Mouse (Mus musculus) lung, embryonic 15.5 days (tissue): ENCODE data around the gene Fbxo47. TPM values are rescaled to one million over a fixed set of nuclear protein-coding genes. Genes with fewer than 3 reads are reported as not detected.
"Not testable (repeated sequence)": the region's sequence is repeated elsewhere in the genome, so short reads cannot be mapped to it uniquely, and the experiment has no call there.

Source experiments
- ATAC-seq: fragments of 200-750 bp; cut with Nextera tagmentation; 2 replicates; pipeline ENCODE4 v1.8.0; 2017; ENCODE audit warnings: moderate number of reproducible peaks, borderline replicate concordance; ENCODE audit not compliant: low FRiP score, low TSS enrichment; ENCODE audit errors: extremely low read depth
- H3K27ac ChIP-seq: fragments of 300-500 bp; sonication (generic); 2 replicates; pipeline ENCODE4 v1.5.1; 2015; ENCODE audit warnings: moderate library complexity, mild to moderate bottlenecking, inconsistent platforms
- H3K27me3 ChIP-seq: fragments of 300-500 bp; sonication (generic); 2 replicates; pipeline ENCODE4 v1.6.1; 2015; ENCODE audit warnings: inconsistent platforms
- H3K36me3 ChIP-seq: fragments of 300-500 bp; sonication (generic); 2 replicates; pipeline ENCODE4 v1.6.1; 2015; ENCODE audit warnings: inconsistent platforms
- H3K4me1 ChIP-seq: fragments of 300-500 bp; sonication (generic); 2 replicates; pipeline ENCODE4 v1.6.1; 2015; ENCODE audit warnings: inconsistent platforms
- H3K4me2 ChIP-seq: fragments of 300-500 bp; sonication (generic); 2 replicates; pipeline ENCODE4 v1.6.1; 2015; ENCODE audit warnings: inconsistent platforms, mild to moderate bottlenecking, moderate library complexity
- H3K4me3 ChIP-seq: fragments of 300-500 bp; sonication (generic); 2 replicates; pipeline ENCODE4 v1.5.1; 2015; ENCODE audit warnings: mild to moderate bottlenecking, inconsistent platforms
- H3K9ac ChIP-seq: fragments of 300-500 bp; sonication (generic); 2 replicates; pipeline ENCODE4 v1.6.1; 2015; ENCODE audit warnings: inconsistent platforms
- H3K9me3 ChIP-seq: fragments of 300-500 bp; sonication (generic); 2 replicates; pipeline ENCODE4 v1.6.1; 2016; ENCODE audit warnings: inconsistent platforms
- WGBS: fragments of 180-500 bp; shearing (Covaris S2); methylation state at CpG from one replicate; pipeline ENCODE4 v1.1.7; 2015; 5-methylcytosine and 5-hydroxymethylcytosine counted together
- polyA plus RNA-seq: library from polyadenylated mRNA; unstranded; fragments of >200 nt; fragmentation: Nextera tagmentation; extraction: Ambion mirVana; gene quantifications from 2 replicates; pipeline ENCODE4 v1.2.1, GENCODE M21; 2015

The Fbxo47 gene
- polyA plus RNA-seq, 1 experiment from 2014 or later = 0.64 TPM

- ATAC-seq = no peak
- Histone ChIP-seq H3K9ac (no peak overlapping the region), H3K4me3 (no peak overlapping the region), H3K27ac (no peak overlapping the region), H3K36me3 (no peaks in the 10 kb centered on the region), H3K4me2 (no peak overlapping the region), H3K4me1 (no peaks in the 10 kb centered on the region), H3K9me3 (no peaks in the 10 kb centered on the region), H3K27me3 (no peaks in the 10 kb centered on the region)
- WGBS = 80% methylated on average over 1 of the region's 1 CpGs
These were observed 9.6 kb downstream of the Fbxo47 start for GRCm38 (mm10) chr11:97874396-97874795.

GRCm38 (mm10) chr11:97872378-97872777, 11.6 kb downstream of the Fbxo47 start:
- H3K4me1 ChIP-seq, H3K36me3 ChIP-seq, H3K27ac ChIP-seq, H3K4me2 ChIP-seq, H3K4me3 ChIP-seq, ATAC-seq, H3K9me3 ChIP-seq, H3K9ac ChIP-seq, H3K27me3 ChIP-seq: not testable (repeated sequence)
- WGBS = 81% methylated on average over 5 of the region's 5 CpGs

DNA sequence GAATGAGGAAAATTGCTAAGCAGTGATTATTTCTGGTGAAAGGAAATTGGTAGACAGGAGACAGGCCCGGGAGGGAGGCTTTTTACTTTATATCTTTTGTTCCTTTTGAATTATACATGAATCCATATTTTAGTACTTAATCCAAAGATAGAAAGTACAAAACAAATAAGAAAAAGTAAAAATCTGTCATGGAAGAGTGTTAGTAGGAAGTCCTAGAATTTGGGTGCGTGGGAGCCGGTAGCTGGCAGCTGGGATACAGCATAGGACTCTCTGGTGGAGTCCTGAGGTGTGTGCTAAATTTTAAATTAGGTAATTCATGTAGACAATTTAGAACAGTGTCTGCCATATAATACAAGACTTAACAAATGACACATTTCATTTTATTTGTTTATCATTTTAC, 16.4 kb downstream of the Fbxo47 start:
- 86% methylated on average over 3 of the region's 3 CpGs for WGBS
- no peaks in the 10 kb centered on the region for H3K4me1 ChIP-seq
- no peak for ATAC-seq
- H3K9me3 ChIP-seq = no peaks in the 10 kb centered on the region
- H3K27me3 ChIP-seq = no peaks in the 10 kb centered on the region
- no peak overlapping the region for H3K9ac ChIP-seq
- no peaks in the 10 kb centered on the region for H3K36me3 ChIP-seq
- H3K4me2 ChIP-seq = no peak overlapping the region
- H3K4me3 ChIP-seq = no peak overlapping the region
- no peak overlapping the region for H3K27ac ChIP-seq

DNA sequence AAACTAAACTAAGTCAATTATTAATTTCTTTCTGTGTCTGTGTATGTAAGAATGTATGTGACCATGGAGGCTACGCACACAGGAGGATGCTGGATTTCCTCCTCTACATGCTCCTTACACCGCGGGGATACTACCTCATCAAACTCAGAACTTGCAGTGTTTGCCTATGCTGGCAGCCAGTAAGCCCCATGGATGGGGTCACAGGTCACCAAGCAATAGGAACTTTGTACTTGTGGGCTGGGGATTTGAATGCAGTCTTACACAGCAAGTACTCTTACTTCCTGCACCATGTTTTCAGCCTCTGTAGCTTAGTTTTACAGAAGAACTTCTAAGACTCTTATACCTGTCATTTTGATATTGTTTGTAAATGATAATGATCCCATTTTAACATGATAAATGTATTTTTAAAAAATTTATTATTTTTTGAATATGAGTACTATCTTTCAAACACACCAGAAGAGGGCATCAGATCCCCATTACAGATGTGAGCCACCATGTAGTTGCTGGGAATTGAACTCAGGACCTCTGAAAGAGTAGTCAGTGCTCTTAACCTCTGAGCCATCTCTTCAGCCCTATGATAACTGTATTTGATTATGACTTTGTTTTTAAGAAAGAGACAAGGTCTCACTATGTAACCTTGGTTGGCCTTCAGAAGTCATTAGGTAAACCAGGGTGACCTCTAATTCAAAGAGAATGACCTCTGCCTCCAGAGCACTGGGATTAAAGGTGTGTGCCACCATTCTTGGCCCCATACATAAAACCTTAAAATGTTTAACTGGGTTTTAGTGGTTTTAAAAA, 17.7 kb downstream of the Fbxo47 start:
- ATAC-seq = no peak
- 91% methylated on average over 3 of the region's 3 CpGs for WGBS

GRCm38 (mm10) chr11:97865421-97865820, 18.5 kb downstream of the Fbxo47 start:
- Histone ChIP-seq H3K9me3 (no peaks in the 10 kb centered on the region), H3K4me1 (no peaks in the 10 kb centered on the region), H3K27ac (no peak overlapping the region), H3K4me3 (no peak overlapping the region), H3K4me2 (no peak overlapping the region), H3K27me3 (no peaks in the 10 kb centered on the region), H3K36me3 (no peaks in the 10 kb centered on the region), H3K9ac (no peak overlapping the region)
- ATAC-seq = no peak
- 81% methylated on average over 5 of the region's 5 CpGs for whole genome bisulfite sequencing

More for the DNA sequence above, 17.7 kb downstream of the Fbxo47 start:
- no peak overlapping the region for H3K9ac ChIP-seq
- H3K27ac ChIP-seq = no peak overlapping the region
- H3K4me1 ChIP-seq = no peaks in the 10 kb centered on the region
- H3K9me3 ChIP-seq = no peaks in the 10 kb centered on the region
- no peak overlapping the region for H3K4me3 ChIP-seq
- no peaks in the 10 kb centered on the region for H3K27me3 ChIP-seq
- H3K4me2 ChIP-seq = no peak overlapping the region
- no peaks in the 10 kb centered on the region for H3K36me3 ChIP-seq

GRCm38 (mm10) chr11:97862148-97862547, 21.8 kb downstream of the Fbxo47 start:
- Histone ChIP-seq H3K9me3 (no peaks in the 10 kb centered on the region), H3K27me3 (no peaks in the 10 kb centered on the region), H3K36me3 (no peaks in the 10 kb centered on the region), H3K9ac (no peak overlapping the region), H3K4me1 (no peaks in the 10 kb centered on the region), H3K4me3 (no peak overlapping the region), H3K27ac (no peak overlapping the region), H3K4me2 (no peak overlapping the region)
- WGBS = 49% methylated on average over 2 of the region's 2 CpGs
- no peak for ATAC-seq

DNA sequence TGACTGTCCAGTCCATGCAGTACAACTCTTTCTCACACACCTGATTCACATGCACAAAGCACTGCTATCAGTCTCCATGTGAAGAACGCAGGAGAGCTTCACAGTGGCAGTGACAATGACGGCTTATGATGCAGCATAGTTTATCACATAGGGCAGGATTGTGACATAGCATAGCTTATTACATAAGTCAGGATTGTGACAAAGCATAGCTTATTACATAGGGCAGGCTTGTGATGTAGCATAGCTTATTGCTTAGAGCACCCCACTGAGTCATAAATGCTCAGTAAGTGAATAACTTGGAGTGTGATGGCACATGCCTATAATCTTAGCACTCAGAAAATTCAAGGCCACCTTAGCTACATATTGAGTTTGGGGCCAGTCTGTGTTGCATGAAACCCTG, 28.5 kb downstream of the Fbxo47 start:
- no peaks in the 10 kb centered on the region for H3K9me3 ChIP-seq
- WGBS = 84% methylated on average over 2 of the region's 2 CpGs
- no peak overlapping the region for H3K4me2 ChIP-seq
- H3K4me3 ChIP-seq = no peak overlapping the region
- H3K27ac ChIP-seq = no peak overlapping the region
- no peak overlapping the region for H3K9ac ChIP-seq
- H3K27me3 ChIP-seq = no peaks in the 10 kb centered on the region
- ATAC-seq = no peak
- no peaks in the 10 kb centered on the region for H3K36me3 ChIP-seq
- H3K4me1 ChIP-seq = no peaks in the 10 kb centered on the region

GRCm38 (mm10) chr11:97851601-97852000, 32.4 kb downstream of the Fbxo47 start:
- no peaks in the 10 kb centered on the region for H3K36me3 ChIP-seq
- no peak overlapping the region for H3K27ac ChIP-seq
- H3K27me3 ChIP-seq = no peaks in the 10 kb centered on the region
- H3K4me2 ChIP-seq = no peak overlapping the region
- 86% methylated on average over 2 of the region's 2 CpGs for WGBS
- H3K4me3 ChIP-seq = no peak overlapping the region
- H3K9ac ChIP-seq = no peak overlapping the region
- no peaks in the 10 kb centered on the region for H3K4me1 ChIP-seq
- no peaks in the 10 kb centered on the region for H3K9me3 ChIP-seq
- no peak for ATAC-seq

- H3K27me3 ChIP-seq = no peaks in the 10 kb centered on the region
- no peak overlapping the region for H3K4me3 ChIP-seq
- no peaks in the 10 kb centered on the region for H3K4me1 ChIP-seq
- H3K9me3 ChIP-seq = no peaks in the 10 kb centered on the region
- H3K9ac ChIP-seq = no peak overlapping the region
- ATAC-seq = no peak
- no peak overlapping the region for H3K27ac ChIP-seq
- 33% methylated on average over 6 of the region's 6 CpGs for WGBS
- H3K4me2 ChIP-seq = no peak overlapping the region
- H3K36me3 ChIP-seq = no peaks in the 10 kb centered on the region
These were observed 33.6 kb downstream of the Fbxo47 start for GRCm38 (mm10) chr11:97850367-97850766.

DNA sequence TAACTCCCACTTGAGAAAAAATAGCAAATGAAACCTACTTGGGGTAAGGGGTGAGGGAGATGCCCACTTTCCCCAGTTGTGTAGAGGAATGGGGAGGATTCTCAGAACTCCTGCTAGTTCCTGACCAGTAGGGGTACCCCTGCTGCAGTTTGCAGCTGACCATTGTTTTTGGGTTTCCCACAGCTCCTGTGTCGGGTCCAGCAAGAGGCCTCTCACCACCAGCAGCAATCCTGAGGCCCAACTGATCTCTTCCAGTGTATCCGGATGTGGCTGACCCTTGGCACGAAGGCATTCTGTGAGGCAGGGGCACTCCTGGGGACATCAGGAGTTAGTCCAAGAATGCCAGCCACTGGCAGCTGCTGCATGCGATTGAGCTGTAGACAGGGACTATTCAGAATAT, 42.0 kb downstream of the Fbxo47 start:
- no peak for ATAC-seq
- Histone ChIP-seq H3K9me3 (no peaks in the 10 kb centered on the region), H3K36me3 (peaks cover 12% of the 10 kb centered on the region), H3K9ac (no peak overlapping the region), H3K27me3 (no peaks in the 10 kb centered on the region), H3K4me2 (peak overlapping the region; percentile 57), H3K4me1 (peaks cover 14% of the 10 kb centered on the region; the same call in 1 of the 2 replicates), H3K4me3 (no peak overlapping the region), H3K27ac (0 out of 2 replicates have a peak overlapping the region, but pooled peaks have one; percentile 12)
- 45% methylated on average over 4 of the region's 4 CpGs for WGBS

DNA sequence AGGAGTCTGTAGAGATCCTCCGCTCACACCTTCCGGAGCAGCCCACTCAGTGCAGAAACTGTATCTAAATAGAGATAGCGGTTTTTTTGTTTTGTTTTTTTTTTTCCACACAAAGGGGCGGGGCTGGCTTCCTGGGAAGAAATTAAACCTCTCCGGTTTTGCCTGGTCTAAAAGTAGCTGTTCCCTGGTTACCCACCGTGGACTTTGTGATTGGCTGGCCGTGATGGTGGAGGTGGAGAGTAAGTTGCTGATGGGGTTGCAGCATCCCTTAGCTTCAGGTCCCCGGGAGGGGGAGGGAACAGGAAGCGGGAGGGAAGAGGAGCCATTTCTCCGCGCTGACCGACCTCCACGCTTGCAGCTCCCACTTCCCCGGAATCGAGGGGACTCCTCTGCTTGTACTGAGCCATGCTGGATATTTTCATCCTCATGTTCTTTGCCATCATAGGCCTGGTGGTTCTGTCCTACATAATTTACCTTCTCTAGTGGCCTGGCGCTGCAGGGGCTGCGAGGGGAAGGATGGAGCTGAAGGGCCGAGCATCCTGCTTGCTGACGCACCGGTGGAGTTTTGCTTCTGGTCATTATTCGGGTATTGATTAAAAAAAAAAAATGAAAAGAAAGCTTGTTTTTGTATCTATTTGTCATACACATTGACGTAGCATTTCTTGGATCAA, 42.8 kb downstream of the Fbxo47 start:
- Histone ChIP-seq H3K4me2 (peak overlapping the region; percentile 57), H3K27me3 (no peaks in the 10 kb centered on the region), H3K4me3 (peak overlapping the region; percentile 38), H3K27ac (peak overlapping the region; percentile 47), H3K9me3 (no peaks in the 10 kb centered on the region), H3K9ac (peak overlapping the region; percentile 21), H3K36me3 (peaks cover 20% of the 10 kb centered on the region), H3K4me1 (peaks cover 14% of the 10 kb centered on the region; the same call in 1 of the 2 replicates)
- ATAC-seq = peak; percentile 58; the same call in 1 of the 2 replicates
- 3% methylated on average over 22 of the region's 22 CpGs for WGBS

DNA sequence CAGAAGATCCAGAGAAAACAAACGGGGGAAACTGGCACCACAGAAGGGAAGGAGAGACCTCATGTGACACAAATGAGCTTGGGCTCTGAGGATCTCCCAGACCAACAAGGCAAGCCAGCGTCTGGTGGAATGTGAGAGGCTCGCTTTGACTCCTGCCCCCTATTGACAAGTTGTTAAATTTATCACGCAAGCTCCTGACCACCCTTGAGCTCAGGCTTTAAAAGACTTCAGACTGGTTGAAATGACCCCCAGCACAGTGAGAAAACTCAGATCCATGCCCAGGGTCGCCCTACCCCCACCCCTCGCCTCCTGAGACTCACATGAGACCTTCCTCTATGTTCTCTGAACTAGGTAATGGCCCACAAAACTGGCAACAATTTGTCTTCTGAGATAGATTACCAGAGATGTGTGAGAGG, 43.4 kb downstream of the Fbxo47 start, which contains the start of gene B230217C12Rik:
Gene B230217C12Rik (plus strand): TSS at position 242 of the 416 bp plus-strand sequence.
- Histone ChIP-seq H3K9ac (peak within 1 kb of the TSS; percentile 21), H3K27me3 (no peaks in the 10 kb centered on the region), H3K4me1 (peaks cover 14% of the 10 kb centered on the region; the same call in 1 of the 2 replicates), H3K9me3 (no peaks in the 10 kb centered on the region), H3K4me2 (peak within 1 kb of the TSS; percentile 57), H3K4me3 (peak within 1 kb of the TSS; percentile 38), H3K36me3 (peaks cover 25% of the 10 kb centered on the region), H3K27ac (peak within 1 kb of the TSS; percentile 47)
- WGBS = 3% methylated on average over 6 of the region's 6 CpGs
- ATAC-seq = peak; percentile 36; the same call in 1 of the 2 replicates
